Mouse (Mus musculus) liver (tissue): ENCODE measurements at regions not wholly inside any gene's neighbourhood (a gene's known extent, or its start where the extent isn't known, plus 50 kb on each side); places are given as distances from the start of the nearest gene placed in this dataset.

ENCODE experiments used
- DNase-seq: peaks from one replicate; pipeline ENCODE4 v3.0.0-alpha.2; 2020; ENCODE audit warnings: mixed read lengths

GRCm38 (mm10) chr4:101340741-101341140, 75.7 kb upstream of the Jak1 start:
- DNase-seq: no peak

- no peak for DNase-seq
Measured at GRCm38 (mm10) chr4:101338211-101338610, 73.1 kb upstream of the Jak1 start.

GRCm38 (mm10) chr4:101336811-101337210, 71.7 kb upstream of the Jak1 start:
- DNase-seq: no peak

- DNase-seq: no peak
Measured at GRCm38 (mm10) chr4:101336371-101336770, 71.3 kb upstream of the Jak1 start.

GRCm38 (mm10) chr4:101333868-101334267, 68.8 kb upstream of the Jak1 start:
- DNase-seq: no peak

GRCm38 (mm10) chr4:101333036-101333435, 68.0 kb upstream of the Jak1 start:
- no peak for DNase-seq

- no peak for DNase-seq
Measured at GRCm38 (mm10) chr4:101331231-101331630, 66.1 kb upstream of the Jak1 start.

GRCm38 (mm10) chr4:101329060-101329459, 64.0 kb upstream of the Jak1 start:
- DNase-seq: no peak

GRCm38 (mm10) chr4:101326067-101326466, 61.0 kb upstream of the Jak1 start:
- DNase-seq: no peak

GRCm38 (mm10) chr4:101321731-101322130, 56.6 kb upstream of the Jak1 start:
- DNase-seq: no peak

GRCm38 (mm10) chr4:101320587-101320986, 55.5 kb upstream of the Jak1 start:
- no peak for DNase-seq

GRCm38 (mm10) chr4:101319681-101320220, 54.7 kb upstream of the Jak1 start:
- no peak for DNase-seq

GRCm38 (mm10) chr4:101318836-101319235, 53.8 kb upstream of the Jak1 start:
- DNase-seq: no peak

GRCm38 (mm10) chr4:101316061-101316460, 51.0 kb upstream of the Jak1 start:
- DNase-seq: no peak
